Mouse (Mus musculus) neural tube, embryonic 10.5 days (tissue): ENCODE measurements around the gene Ldlrad3.

Experiments used
- DNase-seq: peaks from one replicate; pipeline ENCODE4 v3.0.0-alpha.2; 2017; ENCODE audit warnings: low spot score; ENCODE audit errors: extremely low spot score

Ldlrad3 gene

DNA sequence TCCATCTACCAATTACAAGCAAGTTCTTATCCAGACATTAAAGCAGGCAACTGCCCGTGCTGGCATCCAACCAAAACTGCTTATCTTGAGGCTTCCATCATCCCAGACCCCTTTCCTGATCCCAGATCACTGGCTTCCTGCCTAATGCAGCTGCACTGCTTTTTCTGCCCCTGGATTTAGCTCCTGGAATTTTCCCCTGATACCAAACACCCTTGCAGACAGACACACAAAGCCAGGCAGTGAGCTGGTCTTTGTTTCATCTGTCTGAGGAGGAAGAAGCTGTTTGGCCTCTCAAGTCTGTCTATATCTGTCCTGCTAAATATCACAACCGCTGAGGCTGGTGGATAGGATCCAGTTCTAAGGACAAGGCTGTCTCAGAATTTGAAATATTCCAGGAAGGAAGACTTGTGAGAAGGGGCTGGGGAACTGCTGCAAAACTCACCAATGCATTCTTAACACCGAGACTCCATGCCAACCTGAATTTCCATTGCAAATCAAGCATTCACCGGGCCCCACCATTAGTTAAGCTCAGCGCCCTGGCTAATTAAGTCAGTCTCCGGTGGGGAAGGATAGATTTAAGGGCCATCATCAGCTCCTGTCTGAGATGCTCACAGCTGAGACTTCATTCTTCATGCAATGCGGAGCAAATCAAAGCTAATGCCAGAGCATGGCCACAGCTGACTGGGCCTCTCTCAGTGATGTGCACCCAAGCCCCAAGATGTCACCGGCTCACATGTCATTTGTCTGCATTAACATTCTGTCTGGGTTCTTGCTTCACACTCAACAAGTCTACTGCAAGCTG, 183.0 kb downstream of the Ldlrad3 start:
- DNase-seq = peak; percentile 51

GRCm38 (mm10) chr2:102002408-102002973, 183.7 kb downstream of the Ldlrad3 start:
- DNase-seq = no peak

GRCm38 (mm10) chr2:102001661-102002060, 184.5 kb downstream of the Ldlrad3 start:
- DNase-seq = no peak

GRCm38 (mm10) chr2:101998911-101999572, 187.1 kb downstream of the Ldlrad3 start:
- DNase-seq = no peak

DNA sequence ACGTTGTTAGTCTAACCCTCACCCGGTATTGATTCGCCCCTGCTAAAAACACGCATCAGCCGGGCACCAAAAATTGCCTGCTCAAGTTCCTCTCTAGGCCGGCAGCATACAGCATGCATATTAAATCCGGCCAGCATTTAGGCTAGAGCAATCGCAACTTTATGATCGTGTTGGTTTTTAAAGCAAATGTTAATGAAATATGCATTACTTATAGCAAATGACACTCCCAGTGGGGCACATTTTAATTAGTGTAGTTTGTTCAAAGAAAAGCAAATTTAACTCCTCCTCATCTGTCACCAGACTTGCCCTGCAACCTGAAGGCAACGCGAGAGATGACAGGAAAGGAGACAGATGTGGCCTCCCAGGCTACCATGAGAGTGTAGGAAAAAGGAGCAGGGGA, 189.2 kb downstream of the Ldlrad3 start:
- DNase-seq = no peak

GRCm38 (mm10) chr2:101992574-101993310, 193.4 kb downstream of the Ldlrad3 start:
- no peak for DNase-seq

DNA sequence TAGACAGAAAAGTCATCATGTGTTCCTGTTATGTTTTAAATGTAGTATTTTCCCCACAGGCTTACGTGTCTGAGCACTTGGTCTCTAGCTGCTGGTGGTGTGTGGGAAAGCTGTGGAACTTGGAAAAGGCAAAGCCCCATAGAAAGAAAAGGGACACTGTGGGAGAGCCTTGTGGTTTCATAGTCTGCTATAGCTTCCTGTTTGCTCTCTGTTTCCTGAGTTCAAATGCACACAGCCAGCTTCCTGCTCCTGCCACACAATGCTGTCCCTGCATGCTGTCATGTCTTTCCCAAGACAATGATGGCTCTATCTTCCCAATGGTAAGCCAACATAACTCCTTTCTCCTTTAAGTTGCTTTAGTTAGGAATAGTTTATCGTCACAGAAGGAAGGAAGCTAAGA, 194.5 kb downstream of the Ldlrad3 start:
- DNase-seq = no peak

DNA sequence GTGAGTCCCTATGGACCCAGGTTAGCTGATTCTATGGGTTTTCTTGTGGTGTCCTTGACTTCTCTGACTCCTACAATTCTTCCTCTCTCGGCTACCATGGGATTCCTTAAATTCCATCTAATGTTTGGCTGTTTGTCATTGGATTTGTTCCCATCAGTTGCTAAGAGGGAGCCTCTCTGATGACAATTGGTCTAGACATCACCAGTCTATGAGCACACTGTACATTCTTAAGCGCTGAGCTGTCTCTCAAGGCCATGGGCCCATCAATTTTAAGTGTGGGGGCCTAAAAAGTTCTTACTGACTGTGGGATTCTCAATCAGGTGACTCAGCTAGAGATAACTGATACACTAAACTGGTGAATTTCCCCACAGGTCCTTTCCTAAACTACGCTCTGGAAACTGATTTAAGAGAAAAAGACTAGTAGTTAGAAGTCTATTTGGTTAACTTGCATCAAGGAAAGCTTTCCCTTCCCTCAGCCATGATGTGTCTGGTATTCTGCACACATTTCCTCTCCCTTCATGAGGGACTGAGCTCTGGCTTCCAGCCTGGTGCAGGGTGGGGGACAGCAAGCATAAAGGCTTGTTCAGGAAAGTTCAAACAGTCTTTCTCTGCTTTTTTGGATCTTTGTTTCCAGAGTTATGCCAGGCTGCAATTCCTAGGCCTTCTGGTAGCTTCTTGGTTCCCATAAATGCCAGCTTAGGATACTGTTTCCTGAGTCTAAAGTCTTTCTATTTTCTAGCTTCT, 199.7 kb downstream of the Ldlrad3 start:
- DNase-seq = no peak

- DNase-seq = no peak
These were observed 202.2 kb downstream of the Ldlrad3 start for GRCm38 (mm10) chr2:101983853-101984543.

DNA sequence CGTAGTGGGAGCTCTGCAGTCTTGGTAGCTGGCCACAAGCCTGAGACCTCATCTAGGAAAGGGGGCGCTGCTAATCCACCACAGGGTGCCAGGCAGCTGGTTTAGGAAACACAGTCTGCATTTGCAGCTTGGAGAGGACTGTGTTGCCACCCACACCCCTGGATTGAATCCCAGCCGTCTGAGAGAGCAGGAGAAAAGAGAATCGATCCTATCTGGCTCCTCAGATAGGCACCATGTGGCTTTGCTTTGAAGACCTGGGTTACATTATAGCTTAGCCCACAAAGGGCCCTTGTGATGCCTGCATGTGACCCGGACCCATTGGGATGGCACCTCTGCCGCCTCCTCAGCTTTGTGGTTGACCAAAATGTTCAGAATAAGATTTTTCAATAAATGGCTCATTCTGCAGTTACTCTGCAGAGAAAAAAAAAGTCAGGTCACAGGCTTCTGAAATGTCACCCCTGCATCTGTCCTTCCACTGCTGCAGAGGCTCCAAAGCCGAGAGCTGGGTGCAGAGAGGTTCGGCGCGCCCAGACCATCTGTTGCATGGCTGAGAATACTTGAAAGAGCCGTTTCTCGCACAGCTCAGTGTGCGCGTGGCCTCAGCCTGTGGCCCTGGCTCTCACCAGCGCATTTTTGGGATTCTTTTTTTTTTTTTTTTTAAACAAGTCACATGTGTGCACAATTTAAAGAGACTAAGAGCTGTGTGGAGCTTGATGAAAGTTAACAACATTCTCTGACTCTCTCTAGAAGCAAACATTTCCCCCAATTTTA, 202.9 kb downstream of the Ldlrad3 start:
- DNase-seq = peak; percentile 42

DNA sequence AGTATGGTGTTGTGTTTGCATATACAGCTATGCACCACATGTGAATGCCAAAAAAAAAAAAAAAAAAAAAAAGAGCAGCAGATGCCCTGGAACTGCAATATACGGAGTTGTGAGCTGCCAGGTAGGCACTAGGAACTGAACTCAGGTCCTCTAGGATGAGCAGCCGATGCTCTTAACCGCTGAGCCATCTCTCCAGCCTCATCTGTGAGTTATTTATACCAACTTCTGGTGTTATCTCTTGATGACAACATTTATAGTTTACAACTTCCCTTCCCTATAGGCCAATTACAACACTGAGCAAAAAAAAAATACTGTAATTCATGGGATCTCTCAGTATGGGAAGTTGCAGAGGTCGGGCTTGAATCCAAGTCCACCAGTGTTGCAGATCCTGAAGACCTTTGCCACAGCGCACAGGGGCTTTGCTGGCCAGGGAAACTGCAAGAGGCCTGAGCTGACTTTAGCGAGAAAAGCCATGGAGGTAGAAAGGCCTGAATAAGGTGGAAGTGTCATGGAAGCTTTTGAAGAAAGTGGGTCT, 204.2 kb downstream of the Ldlrad3 start:
- no peak for DNase-seq

GRCm38 (mm10) chr2:101981211-101981610, 205.0 kb downstream of the Ldlrad3 start:
- DNase-seq = no peak

DNA sequence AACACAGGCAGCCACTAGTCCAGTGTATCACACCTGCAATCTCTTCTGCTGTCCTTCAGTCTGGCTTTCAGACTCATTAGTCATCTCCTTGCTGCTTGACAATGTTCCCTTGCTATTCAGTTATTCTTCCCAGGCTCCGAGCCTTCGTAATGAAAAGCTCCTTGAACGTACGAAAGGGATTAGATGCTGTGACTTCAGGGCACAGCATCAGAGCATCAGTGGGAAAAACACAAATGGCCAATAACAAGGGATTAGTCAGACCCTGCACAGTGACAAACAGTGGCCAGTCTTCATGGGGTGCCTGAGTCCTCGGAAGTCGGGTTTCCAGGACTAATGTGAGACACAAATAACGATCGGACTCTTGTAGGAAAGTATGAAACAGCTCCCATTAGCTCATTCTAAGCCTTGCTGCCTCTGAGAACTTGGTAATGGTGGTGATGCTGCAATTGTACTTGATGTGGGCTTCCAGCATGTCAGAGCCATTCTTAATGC, 205.7 kb downstream of the Ldlrad3 start:
- no peak for DNase-seq

DNA sequence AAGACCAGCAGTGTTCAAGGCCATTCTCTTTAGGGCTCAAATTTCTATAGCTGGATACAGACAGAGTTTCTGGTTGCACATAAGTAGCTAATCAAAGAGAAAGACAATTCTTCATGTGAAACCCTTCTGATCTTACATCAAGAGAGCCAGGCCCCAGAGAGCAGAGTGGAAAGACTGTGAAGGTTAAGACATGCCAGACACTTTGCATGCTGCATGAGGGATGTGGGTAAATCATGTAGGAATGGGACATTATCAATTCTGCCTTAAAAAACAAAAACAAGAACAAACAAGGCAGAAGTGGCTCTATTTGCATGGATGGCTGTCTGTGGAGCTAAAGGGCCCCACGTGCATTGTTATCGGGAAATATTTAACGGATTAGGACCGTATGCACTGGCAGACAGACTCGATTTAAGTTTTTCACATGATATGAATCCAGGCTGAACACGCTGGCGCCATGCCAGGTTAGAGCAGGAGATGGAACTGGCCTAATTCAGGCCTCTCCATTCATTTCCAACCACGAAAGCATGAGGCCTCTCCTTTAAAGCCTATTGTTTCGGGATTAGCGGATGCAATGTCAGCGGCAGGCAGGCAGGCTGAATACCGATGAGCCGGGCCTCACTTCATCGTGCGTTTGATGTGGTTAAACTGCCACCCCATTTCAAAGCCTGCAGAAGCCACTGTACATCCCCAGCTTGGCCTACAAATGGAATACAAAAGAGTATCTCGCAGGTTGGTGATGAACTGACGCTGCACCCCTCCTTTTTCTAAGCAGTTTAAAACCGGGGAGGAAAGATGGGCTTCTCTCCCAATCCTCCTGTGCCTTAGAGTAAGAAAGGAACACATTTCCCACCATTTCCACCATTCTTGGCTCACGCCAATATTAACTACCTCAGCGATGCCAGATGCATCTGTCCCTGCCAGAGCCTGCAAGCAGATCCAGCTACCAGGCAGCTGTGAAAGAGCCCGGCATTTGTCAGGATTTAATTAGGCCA, 207.4 kb downstream of the Ldlrad3 start:
- peak; percentile 39 for DNase-seq

DNA sequence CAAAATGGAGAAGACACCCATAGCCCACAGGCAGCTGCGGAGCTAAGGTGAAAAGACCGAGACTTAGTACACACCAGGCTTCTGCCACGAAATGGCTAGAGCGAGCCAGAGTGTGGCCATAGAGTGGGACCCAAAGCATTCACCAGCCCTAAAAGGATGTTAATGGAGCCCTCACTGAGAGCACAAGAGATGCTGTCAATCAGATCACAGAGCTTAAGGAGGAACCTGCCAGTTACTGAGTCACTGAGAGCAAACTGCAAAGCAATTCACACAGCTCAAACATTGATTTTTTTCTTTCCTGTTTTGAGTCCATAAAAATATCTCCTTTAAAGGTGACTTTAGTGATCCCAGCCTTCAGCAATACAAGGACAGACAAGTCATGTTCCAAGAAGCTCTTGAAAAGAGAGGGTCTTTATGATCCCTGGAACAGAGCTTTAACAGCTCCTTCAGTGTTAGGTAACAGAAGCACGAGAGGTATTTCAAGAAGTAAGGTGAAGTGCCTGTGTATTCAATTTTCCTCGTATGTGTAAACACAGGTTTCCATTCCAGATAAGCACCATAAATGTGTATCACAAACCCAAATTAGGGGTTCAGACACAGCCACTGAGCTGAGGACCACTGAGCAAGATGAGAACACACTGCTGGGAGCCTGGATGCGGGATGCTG, 209.7 kb downstream of the Ldlrad3 start:
- no peak for DNase-seq

- DNase-seq = no peak
These were observed 212.4 kb downstream of the Ldlrad3 start for GRCm38 (mm10) chr2:101973810-101974209.

GRCm38 (mm10) chr2:101967601-101968000, 218.6 kb downstream of the Ldlrad3 start:
- DNase-seq = no peak

DNA sequence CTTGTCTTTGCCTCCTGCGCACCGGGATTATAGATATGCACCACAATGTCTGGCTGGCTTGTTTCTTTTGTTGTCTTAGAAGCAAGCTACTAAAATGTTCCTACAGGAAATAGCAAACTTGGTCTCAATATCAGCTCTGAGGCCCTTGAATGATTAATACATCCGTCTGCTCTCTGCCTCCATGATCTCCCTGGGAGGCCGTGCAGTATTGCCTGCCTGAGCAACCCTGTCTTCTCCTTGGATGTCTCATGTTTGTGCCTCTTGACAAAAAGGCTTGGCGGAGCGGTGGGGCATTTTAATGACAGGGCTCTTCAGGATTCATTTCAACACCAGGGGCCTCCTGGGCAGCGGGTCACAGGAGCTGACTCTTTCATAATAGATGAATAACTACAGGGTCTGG, 219.0 kb downstream of the Ldlrad3 start:
- DNase-seq = no peak
